Mouse (Mus musculus) layer of hippocampus, adult 18-20 months (tissue): ENCODE measurements around the gene Arhgap1. TPM values are rescaled to one million over a fixed set of nuclear protein-coding genes. Genes with fewer than 3 reads are reported as not detected.
"Not testable (repeated sequence)": the region's sequence is repeated elsewhere in the genome, so short reads cannot be mapped to it uniquely, and the experiment has no call there.

Experiments used
- DNase-seq, 2 experiments: peaks; one replicate each; pipeline ENCODE4 v3.0.0; 2022; ENCODE audit warnings: low spot score in 2 of 2
- long read RNA-seq: library from polyadenylated mRNA; stranded (forward); transcript quantifications from one replicate; pipeline ENCODE4 v2.0.0, GENCODE M21; 2021
- total RNA-seq, 2 experiments: library from RNA; stranded (reverse); gene quantifications; 2 replicates each; pipeline ENCODE4 v1.2.3; 2021

Gene Arhgap1
- total RNA-seq = 10 to 100 TPM; 62.1 to 65.6 TPM
- long read RNA-seq, transcript Arhgap1-202 (14 exons, 3,201 nt) = major isoform, 23 of 61 reads
- long read RNA-seq, transcript Arhgap1-204 (13 exons, 2,883 nt) = minor isoform, 14 of 61 reads
- long read RNA-seq, partial matches to known transcripts = 10 of 61 reads
- long read RNA-seq, other reads (novel, unspliced or antisense) = 10 of 61 reads

DNA sequence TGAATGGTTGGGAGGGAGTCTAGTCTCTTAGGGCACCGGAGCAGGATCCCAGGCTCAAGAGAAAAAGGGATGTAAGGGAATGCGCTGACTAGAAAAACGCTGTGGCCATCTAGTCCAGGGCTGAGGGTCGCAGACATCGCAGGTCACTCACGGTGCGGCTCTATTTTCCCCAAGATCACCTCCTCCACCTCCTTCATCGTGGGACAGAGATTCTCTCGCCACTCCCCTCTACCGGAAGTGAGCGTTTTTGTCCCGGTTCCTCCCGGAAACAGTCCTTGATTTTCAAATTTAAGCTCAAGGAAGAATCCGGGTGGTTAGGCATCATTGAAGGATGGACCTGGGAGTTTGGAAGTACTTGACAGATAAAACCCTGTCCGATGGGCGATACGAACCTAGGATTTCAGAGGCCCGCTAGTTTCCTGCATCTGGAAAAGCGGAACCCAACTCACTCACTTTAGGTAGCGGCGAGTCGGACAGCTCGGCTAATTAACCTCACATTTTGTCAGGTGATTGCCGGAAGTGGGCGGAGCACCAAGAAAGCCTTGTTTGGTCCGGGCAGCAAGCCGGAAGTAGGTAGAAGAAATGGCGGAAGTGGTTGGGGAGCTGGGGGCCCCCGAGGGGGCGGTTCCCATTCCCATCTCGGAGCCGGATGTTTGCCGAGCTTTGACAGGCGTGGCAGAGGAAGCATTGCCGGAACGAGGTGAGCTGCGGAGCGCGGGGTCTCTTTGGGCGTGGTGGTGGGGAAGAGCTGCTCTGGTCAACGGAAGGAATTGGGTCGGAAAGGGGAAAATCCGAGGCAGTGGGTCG is at the start of gene Arhgap1, which contains the start of gene Zfp408:
TSS of gene Arhgap1 (plus strand) at position 308 of the 807 bp plus-strand sequence.
TSS of gene Zfp408 (minus strand) at position 239 of the 807 bp plus-strand sequence.
- peak; percentile 94 to 98 for DNase-seq

- peak in 1 of 2 experiments; percentile 48 for DNase-seq
Observed at GRCm38 (mm10) chr2:91600475-91600874, 49.2 kb upstream of the Arhgap1 start.

- DNase-seq = no peak
Observed at GRCm38 (mm10) chr2:91602389-91602788, 47.3 kb upstream of the Arhgap1 start.

GRCm38 (mm10) chr2:91609370-91609769 is 40.3 kb upstream of the Arhgap1 start:
- not testable (repeated sequence) for DNase-seq

DNA sequence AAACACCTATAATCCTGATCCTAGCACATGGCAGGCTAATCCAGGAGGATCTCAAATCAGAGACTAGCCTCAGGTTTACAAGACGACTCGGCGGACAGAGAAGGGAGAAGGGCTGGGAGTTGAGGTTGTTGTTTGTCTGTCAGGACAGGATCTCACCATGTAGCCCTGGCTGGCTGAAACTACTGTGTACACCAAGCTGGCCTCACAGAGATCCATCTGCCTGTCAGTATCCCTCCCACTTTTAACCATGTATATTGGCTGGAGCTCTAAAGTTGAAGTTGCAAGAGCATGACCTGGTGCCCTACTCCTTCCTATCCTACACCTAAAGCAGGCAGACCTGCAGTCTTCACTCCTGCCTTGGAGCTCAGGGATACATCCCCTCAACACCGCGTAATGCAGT is 27.3 kb upstream of the Arhgap1 start:
- no peak for DNase-seq

- not testable (repeated sequence) for DNase-seq
Observed at GRCm38 (mm10) chr2:91623366-91623765, 26.3 kb upstream of the Arhgap1 start.

DNA sequence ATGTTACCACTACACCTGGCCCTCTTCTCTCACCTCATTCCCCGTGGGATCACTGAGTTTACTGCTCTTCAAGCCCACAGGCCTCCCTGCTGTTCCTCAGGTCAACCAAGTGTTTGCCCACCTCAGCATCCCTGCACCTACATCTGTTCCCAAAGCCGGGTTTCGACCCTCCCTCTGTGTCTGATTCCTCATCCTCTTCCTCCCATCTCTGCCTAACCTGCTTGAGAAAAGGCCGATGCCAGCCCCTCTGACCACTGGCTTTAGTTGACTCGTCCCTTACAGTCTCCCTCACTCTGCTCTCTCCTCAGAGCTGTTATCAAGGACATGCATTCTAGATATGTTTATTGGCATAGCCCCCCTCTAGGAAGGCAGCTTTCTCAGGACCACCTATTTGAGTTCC is 22.2 kb upstream of the Arhgap1 start:
- DNase-seq = no peak

DNA sequence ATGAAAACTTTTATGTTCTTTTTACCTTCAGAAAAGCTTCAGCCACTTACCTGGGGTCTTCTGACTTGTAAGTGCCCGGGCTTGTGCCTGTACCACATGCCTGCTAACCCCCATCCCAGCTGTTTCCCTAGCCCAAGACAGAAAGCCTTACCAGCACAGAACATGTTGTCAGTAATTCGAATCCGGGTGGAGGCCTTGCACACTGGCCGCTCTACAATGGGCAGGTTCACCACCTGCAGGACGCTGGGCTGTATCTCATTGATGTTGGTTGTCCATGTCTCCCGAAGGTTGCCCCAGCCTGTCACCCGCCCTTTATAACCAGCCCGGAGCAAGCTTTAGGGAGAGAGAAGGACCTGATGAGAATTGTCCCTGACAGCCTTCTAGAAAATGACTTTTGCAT is 21.5 kb upstream of the Arhgap1 start:
- no peak for DNase-seq

GRCm38 (mm10) chr2:91629682-91630081 is 20.0 kb upstream of the Arhgap1 start:
- DNase-seq = peak; percentile 39 to 73

DNA sequence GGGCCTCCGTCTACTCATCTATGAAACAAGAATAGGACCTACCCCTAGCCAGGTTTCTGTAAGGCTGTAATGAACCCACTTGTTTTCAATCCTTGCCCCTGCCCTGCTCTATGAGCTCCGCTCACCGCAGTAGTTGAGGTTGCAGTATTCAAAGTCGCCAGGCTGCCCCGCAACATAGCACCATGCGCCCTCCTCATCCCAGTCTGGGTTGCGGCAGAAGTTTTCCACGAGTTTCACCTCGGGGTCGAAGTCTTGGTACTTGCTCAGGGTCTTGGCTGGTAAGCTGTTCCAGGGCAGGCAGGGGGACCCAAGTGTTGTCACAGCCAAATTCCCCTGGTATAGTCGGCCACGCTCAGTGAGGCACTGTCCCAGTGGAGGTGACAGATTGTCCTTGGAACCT is 19.3 kb upstream of the Arhgap1 start:
- DNase-seq = no peak

- DNase-seq = no peak
Observed at GRCm38 (mm10) chr2:91631826-91632225, 17.8 kb upstream of the Arhgap1 start.

DNA sequence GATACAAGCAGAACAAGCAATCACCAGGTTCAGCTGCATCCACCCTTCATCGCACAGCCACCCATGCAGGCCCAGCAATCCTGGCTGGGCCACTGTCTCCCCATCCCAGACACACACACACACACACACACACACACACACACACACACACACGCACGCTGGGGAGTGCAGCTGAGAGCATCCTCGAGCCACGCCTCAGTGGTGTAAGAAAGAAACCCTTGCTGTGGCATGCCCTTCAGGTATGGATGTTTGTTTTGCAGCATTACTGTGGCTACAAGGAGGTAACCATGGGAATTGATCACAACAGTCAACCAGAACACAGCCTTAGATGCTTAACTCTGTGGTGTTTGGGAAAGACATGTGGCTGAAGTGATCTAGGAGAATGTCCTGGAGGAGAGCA is 17.3 kb upstream of the Arhgap1 start:
- no peak for DNase-seq

DNA sequence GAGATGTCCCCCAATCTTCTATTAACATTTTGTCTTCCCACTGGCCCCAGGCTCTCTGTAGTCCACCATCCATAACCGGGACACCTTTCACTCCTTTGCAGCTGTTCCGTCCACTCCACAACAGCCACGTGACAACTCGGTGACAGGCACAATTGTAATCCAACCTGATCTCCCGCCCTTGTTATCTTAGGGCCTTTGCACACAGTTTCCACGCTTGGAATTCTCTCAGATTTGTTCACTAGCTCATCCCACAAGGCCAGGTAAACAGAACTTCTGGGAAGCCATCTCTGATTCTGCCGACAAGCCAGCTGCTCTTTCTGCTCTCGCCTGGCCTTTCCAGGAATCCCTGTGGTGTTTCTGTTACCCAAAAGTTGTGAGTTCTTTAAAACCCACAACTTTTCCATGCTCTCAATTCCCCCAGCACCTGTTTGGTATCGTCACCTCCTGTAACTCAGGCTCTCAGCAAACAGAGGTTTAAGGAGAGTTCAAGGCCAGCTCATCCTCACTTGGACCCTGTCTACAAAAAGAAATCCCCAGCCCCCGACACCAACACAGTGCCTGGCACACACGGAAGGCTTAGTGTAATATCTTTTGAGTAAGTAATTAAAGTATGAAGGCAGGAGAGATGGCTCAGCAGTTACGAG is 16.2 kb upstream of the Arhgap1 start:
- no peak for DNase-seq

GRCm38 (mm10) chr2:91634841-91635240 is 14.8 kb upstream of the Arhgap1 start:
- DNase-seq = peak in 1 of 2 experiments; percentile 31

- DNase-seq = no peak
Observed at GRCm38 (mm10) chr2:91635486-91635885, 14.2 kb upstream of the Arhgap1 start.

DNA sequence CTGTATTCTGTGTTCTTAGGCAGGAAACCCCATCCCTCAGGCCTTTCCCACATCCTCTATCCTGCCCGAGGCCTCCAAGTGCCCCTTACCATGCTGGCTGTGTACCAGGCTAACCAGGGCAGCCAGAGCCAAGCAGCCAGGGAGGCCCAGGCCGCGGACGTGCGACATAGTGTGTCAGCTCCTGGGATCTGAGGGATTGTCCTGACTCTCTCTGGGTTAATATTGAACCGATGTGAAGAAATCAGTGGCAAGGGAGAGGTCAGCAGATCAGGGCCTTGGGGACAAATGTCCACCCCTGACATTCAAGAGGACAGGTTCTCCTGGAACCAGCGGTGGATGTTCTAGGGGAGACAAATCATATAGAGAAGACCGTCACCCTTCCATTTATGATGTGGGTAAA is 13.4 kb upstream of the Arhgap1 start, which contains the start of gene F2:
TSS of gene F2 (minus strand) at position 186 of the 400 bp plus-strand sequence.
- DNase-seq = no peak

DNA sequence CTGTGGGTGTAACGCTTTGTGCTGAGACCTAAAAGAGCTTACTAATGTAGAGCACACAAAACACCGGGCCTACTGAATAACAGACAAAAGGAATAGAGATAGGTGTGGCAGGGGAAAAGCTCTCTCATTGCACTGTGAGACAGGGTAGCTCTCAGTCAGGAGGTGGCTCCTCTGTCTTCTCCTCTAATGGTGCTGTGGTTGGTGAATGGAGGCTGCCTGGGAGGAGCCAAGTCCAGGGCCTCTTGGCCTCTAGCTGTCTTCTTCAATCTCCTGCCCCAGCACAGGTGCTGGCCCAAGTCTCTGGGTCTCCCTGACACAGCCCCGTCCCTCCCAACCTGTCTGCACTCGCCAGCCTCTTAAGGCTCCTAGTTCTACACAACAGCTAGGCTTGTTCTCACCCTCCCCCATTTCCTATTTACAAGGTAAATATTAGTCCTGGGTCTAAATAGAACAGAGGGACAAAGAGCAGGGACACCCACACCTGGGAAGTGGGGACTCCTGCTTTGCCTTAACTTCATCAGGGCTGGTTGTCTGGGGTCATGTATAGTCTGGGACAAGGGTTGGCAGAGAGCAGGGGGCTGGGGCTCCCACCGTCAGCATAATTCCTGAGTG is 12.8 kb upstream of the Arhgap1 start:
- no peak for DNase-seq

GRCm38 (mm10) chr2:91638931-91639330 is 10.7 kb upstream of the Arhgap1 start:
- DNase-seq = no peak

- DNase-seq = no peak
Observed at GRCm38 (mm10) chr2:91642825-91643415, 6.7 kb upstream of the Arhgap1 start.

GRCm38 (mm10) chr2:91644021-91644420 is 5.6 kb upstream of the Arhgap1 start:
- no peak for DNase-seq

GRCm38 (mm10) chr2:91645354-91645753 is 4.3 kb upstream of the Arhgap1 start:
- DNase-seq = no peak
